Mouse (Mus musculus): ENCODE results near the gene Ilf2.

Gene Ilf2

GRCm38 (mm10) chr3:90464552-90465080 lies 11.3 kb upstream of the Ilf2 start:
- DNase-seq, result peak; percentile 81 to 88

GRCm38 (mm10) chr3:90465081-90465685 lies 10.7 kb upstream of the Ilf2 start:
- DNase-seq, result peak; percentile 27 to 29

- DNase-seq, result peak; percentile 73 to 80
Measured at GRCm38 (mm10) chr3:90465686-90466310, 10.1 kb upstream of the Ilf2 start, which contains the start of gene Npr1. Gene Npr1, minus strand, starts transcription at chr3:90465866.

- peak; percentile 82 to 87 for DNase-seq
Measured at GRCm38 (mm10) chr3:90466311-90466766, 9.6 kb upstream of the Ilf2 start.

GRCm38 (mm10) chr3:90467618-90468300 lies 8.2 kb upstream of the Ilf2 start:
- no peak for DNase-seq

GRCm38 (mm10) chr3:90472213-90472612 lies 3.7 kb upstream of the Ilf2 start:
- peak; percentile 48 to 66 for DNase-seq

GRCm38 (mm10) chr3:90475151-90475830 lies 635 bp upstream of the Ilf2 start:
- no peak for DNase-seq

GRCm38 (mm10) chr3:90486998-90487397 lies 11.1 kb downstream of the Ilf2 start:
- no peak for DNase-seq

- DNase-seq, result no peak
Measured at GRCm38 (mm10) chr3:90488576-90488975, 12.7 kb downstream of the Ilf2 start.

- DNase-seq, result peak; percentile 96 to 97
Measured at GRCm38 (mm10) chr3:90490696-90491256, 14.8 kb downstream of the Ilf2 start, which contains the start of gene Snapin. Gene Snapin, minus strand, starts transcription at chr3:90491033.

- DNase-seq, result peak; percentile 45 to 71
Measured at GRCm38 (mm10) chr3:90491350-90491749, 15.4 kb downstream of the Ilf2 start.

- DNase-seq, result no peak
Measured at GRCm38 (mm10) chr3:90493831-90494540, 18.1 kb downstream of the Ilf2 start.

GRCm38 (mm10) chr3:90495850-90496525 lies 20.1 kb downstream of the Ilf2 start:
- DNase-seq, result no peak

- no peak for DNase-seq
Measured at GRCm38 (mm10) chr3:90497597-90497996, 21.7 kb downstream of the Ilf2 start.

GRCm38 (mm10) chr3:90503444-90503843 lies 27.5 kb downstream of the Ilf2 start:
- DNase-seq, result no peak

- DNase-seq, result no peak
Measured at GRCm38 (mm10) chr3:90505216-90505615, 29.3 kb downstream of the Ilf2 start.

- DNase-seq, result peak in 1 of 2 experiments; percentile 54
Measured at GRCm38 (mm10) chr3:90506362-90506761, 30.4 kb downstream of the Ilf2 start.

- DNase-seq, result no peak
Measured at GRCm38 (mm10) chr3:90508287-90508949, 32.5 kb downstream of the Ilf2 start.

GRCm38 (mm10) chr3:90508950-90509746 lies 33.2 kb downstream of the Ilf2 start, which contains the start of gene Chtop:
Gene Chtop, minus strand, starts transcription at chr3:90509498.
- peak; percentile 99 to 100 for DNase-seq

- DNase-seq, result no peak
Measured at GRCm38 (mm10) chr3:90509747-90510123, 33.8 kb downstream of the Ilf2 start.

Data from lung, adult 18-20 months (tissue).